Mouse (Mus musculus) heart, postnatal 0 days (tissue): ENCODE measurements around the gene Tmem131l.

Source experiments
- CTCF ChIP-seq: IDR thresholded peaks from 2 replicates; pipeline ENCODE4 v1.5.1; 2016; ENCODE audit warnings: antibody characterized with exemption, control low read depth, low read depth
- EP300 ChIP-seq: IDR thresholded peaks from 2 replicates; pipeline ENCODE4 v1.6.1; 2016; ENCODE audit warnings: antibody characterized with exemption, low read depth

GRCm38 (mm10) chr3:83857621-83858020 lies 182.4 kb downstream of the Tmem131l start:
- TF ChIP-seq CTCF (no peak), EP300 (no peak)
